Mouse (Mus musculus) kidney, embryonic 16.5 days (tissue): ENCODE data around the gene B3gnt2. TPM values are rescaled to one million over a fixed set of nuclear protein-coding genes. Genes with fewer than 3 reads are reported as not detected.
A peak's percentile ranks its signal among the peaks of the same experiment; 100 is the strongest.

ENCODE experiments used
- ATAC-seq: fragments of 200-750 bp; cut with Nextera tagmentation; 2 replicates; pipeline ENCODE4 v1.8.0; 2017; ENCODE audit warnings: moderate TSS enrichment; ENCODE audit not compliant: low FRiP score, low TSS enrichment
- H3K27ac ChIP-seq: fragments of 300-500 bp; sonication (generic); 2 replicates; pipeline ENCODE4 v1.5.1; 2014; ENCODE audit warnings: low read length
- H3K27me3 ChIP-seq: fragments of 300-500 bp; sonication (generic); 2 replicates; pipeline ENCODE4 v1.6.1; 2014; ENCODE audit warnings: low read length, control low read depth, mixed read lengths; ENCODE audit not compliant: insufficient read depth
- H3K36me3 ChIP-seq: fragments of 300-500 bp; sonication (generic); 2 replicates; pipeline ENCODE4 v1.6.1; 2014; ENCODE audit warnings: low read length, control low read depth, mixed read lengths; ENCODE audit not compliant: insufficient read depth
- H3K4me1 ChIP-seq: fragments of 300-500 bp; sonication (generic); 2 replicates; pipeline ENCODE4 v1.6.1; 2014; ENCODE audit warnings: low read length, control low read depth, mixed read lengths; ENCODE audit not compliant: insufficient read depth
- H3K4me2 ChIP-seq: fragments of 300-500 bp; sonication (generic); replicated peaks from 2 replicates; pipeline ENCODE4 v1.6.1; 2014; ENCODE audit warnings: low read depth, low read length
- H3K4me3 ChIP-seq: fragments of 300-500 bp; sonication (generic); 2 replicates; pipeline ENCODE4 v1.5.1; 2014; ENCODE audit warnings: mild to moderate bottlenecking, low read length
- H3K9ac ChIP-seq: fragments of 300-500 bp; sonication (generic); replicated peaks from 2 replicates; pipeline ENCODE4 v1.6.1; 2014; ENCODE audit warnings: low read length
- H3K9me3 ChIP-seq: fragments of 300-500 bp; sonication (generic); 2 replicates; pipeline ENCODE4 v1.6.1; 2016; ENCODE audit warnings: low read length, control low read depth
- WGBS: fragments of 180-500 bp; shearing (Covaris S2); extraction: QIAGEN DNeasy Blood & Tissue Kit; methylation state at CpG from one replicate; pipeline ENCODE4 v1.1.7; 2014; 5-methylcytosine and 5-hydroxymethylcytosine counted together
- polyA plus RNA-seq: library from polyadenylated mRNA; unstranded; fragments of >200 nt; fragmentation: Nextera tagmentation; extraction: Ambion mirVana; gene quantifications from 2 replicates; pipeline ENCODE4 v1.2.1, GENCODE M21; 2015

The B3gnt2 gene
- polyA plus RNA-seq, 1 experiment from 2014 or later, result 13.2 TPM

DNA sequence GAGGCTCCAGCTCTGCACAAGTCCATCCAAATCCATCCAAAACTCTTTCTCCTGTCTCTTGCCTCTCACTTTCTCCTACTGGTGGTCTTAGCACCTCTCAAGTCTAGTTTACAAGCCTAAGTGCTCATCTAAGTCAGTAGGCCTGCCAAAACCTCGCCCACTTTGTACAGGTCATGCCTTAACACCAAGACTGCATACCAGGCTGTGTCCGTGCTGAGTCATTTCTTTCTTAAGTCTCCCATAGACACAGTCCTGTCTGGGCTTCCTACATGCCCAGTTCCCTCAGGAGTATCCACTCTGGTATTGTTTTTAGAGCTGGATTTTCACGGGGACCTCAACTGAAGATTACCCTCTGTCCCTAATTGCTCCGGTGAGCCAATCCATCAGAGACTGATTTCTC lies 127.9 kb downstream of the B3gnt2 start:
- H3K27ac ChIP-seq, result no peak overlapping the region
- no peaks in the 10 kb centered on the region for H3K4me1 ChIP-seq
- ATAC-seq, result no peak
- no peaks in the 10 kb centered on the region for H3K36me3 ChIP-seq
- H3K4me2 ChIP-seq, result no peak overlapping the region
- no peaks in the 10 kb centered on the region for H3K27me3 ChIP-seq
- no peak overlapping the region for H3K4me3 ChIP-seq
- no peak overlapping the region for H3K9ac ChIP-seq
- H3K9me3 ChIP-seq, result no peaks in the 10 kb centered on the region
- WGBS, result 82% methylated on average over 4 of the region's 4 CpGs

GRCm38 (mm10) chr11:22723096-22723495 lies 137.7 kb downstream of the B3gnt2 start:
- Histone ChIP-seq H3K9me3 (no peaks in the 10 kb centered on the region), H3K36me3 (no peaks in the 10 kb centered on the region), H3K27ac (no peak overlapping the region), H3K4me3 (no peak overlapping the region), H3K4me1 (no peaks in the 10 kb centered on the region), H3K27me3 (no peaks in the 10 kb centered on the region), H3K4me2 (no peak overlapping the region), H3K9ac (no peak overlapping the region)
- 92% methylated on average over 2 of the region's 2 CpGs for WGBS
- no peak for ATAC-seq

- ATAC-seq, result no peak
- no peak overlapping the region for H3K9ac ChIP-seq
- H3K9me3 ChIP-seq, result no peaks in the 10 kb centered on the region
- no peak overlapping the region for H3K27ac ChIP-seq
- no peaks in the 10 kb centered on the region for H3K27me3 ChIP-seq
- H3K4me3 ChIP-seq, result no peak overlapping the region
- no peaks in the 10 kb centered on the region for H3K4me1 ChIP-seq
- 51% methylated on average over 2 of the region's 2 CpGs for WGBS
- H3K36me3 ChIP-seq, result no peaks in the 10 kb centered on the region
- H3K4me2 ChIP-seq, result no peak overlapping the region
Measured at GRCm38 (mm10) chr11:22720096-22720495, 140.7 kb downstream of the B3gnt2 start.

DNA sequence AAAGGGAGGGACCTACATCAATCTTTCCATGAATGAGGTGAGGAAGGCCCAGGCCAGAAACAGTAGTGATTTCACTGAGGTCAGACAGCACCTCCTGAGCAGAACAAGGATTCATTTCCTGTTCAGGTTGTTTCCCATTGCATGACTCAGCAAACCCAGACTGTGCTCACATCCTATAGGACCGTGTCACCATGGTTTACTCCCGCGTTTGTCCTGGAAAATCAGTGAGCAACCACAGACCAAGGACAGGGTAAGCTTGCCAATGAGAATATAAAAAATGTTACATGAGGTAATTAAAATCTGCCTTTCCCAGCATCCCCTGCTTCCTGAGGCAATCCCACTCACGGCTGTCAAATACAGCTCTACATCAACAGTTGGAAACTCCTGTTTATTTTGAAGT lies 141.2 kb downstream of the B3gnt2 start:
- no peaks in the 10 kb centered on the region for H3K9me3 ChIP-seq

GRCm38 (mm10) chr11:22718036-22718435 lies 142.7 kb downstream of the B3gnt2 start:
- Histone ChIP-seq H3K4me1 (no peaks in the 10 kb centered on the region), H3K9me3 (no peaks in the 10 kb centered on the region), H3K27ac (no peak overlapping the region), H3K27me3 (no peaks in the 10 kb centered on the region), H3K9ac (no peak overlapping the region), H3K4me3 (no peak overlapping the region), H3K4me2 (no peak overlapping the region), H3K36me3 (no peaks in the 10 kb centered on the region)
- WGBS, result 91% methylated on average over 7 of the region's 7 CpGs
- no peak for ATAC-seq

More for the DNA sequence above, 141.2 kb downstream of the B3gnt2 start:
- no peak overlapping the region for H3K4me2 ChIP-seq
- 35% methylated on average over 4 of the region's 4 CpGs for WGBS
- no peaks in the 10 kb centered on the region for H3K36me3 ChIP-seq
- H3K4me3 ChIP-seq, result no peak overlapping the region
- no peak overlapping the region for H3K27ac ChIP-seq
- no peak overlapping the region for H3K9ac ChIP-seq
- ATAC-seq, result peak; percentile 75
- H3K4me1 ChIP-seq, result no peaks in the 10 kb centered on the region
- H3K27me3 ChIP-seq, result no peaks in the 10 kb centered on the region

GRCm38 (mm10) chr11:22711327-22711726 lies 149.4 kb downstream of the B3gnt2 start:
- H3K9me3 ChIP-seq, result no peaks in the 10 kb centered on the region
- ATAC-seq, result no peak
- 92% methylated on average over 3 of the region's 3 CpGs for WGBS

DNA sequence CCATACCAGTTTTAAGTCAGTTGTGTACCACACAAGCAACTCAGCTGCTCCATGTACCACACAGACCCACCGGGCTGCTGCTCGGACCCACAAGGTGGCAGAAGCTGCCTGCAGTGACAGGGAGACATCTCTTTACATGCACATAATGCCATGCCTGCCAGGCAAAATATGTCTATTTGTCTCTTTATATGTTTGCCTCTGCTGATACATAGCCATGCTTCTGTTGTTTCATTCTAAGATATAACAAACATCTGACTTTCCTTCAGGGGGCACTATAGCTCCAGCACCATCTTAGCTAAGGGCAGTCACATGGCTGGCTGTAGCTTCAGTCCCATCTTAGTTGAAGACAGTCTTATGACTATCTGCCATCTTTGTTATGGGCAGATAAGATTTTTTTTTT lies 150.2 kb downstream of the B3gnt2 start:
- Histone ChIP-seq H3K36me3 (no peaks in the 10 kb centered on the region), H3K27ac (no peak overlapping the region), H3K9me3 (no peaks in the 10 kb centered on the region), H3K4me3 (no peak overlapping the region), H3K4me2 (no peak overlapping the region), H3K4me1 (no peaks in the 10 kb centered on the region), H3K9ac (no peak overlapping the region), H3K27me3 (no peaks in the 10 kb centered on the region)
- 0 out of 2 replicates have a peak, but pooled peaks have one; percentile 51 for ATAC-seq
- WGBS, result 96% methylated on average over 2 of the region's 2 CpGs

More at GRCm38 (mm10) chr11:22711327-22711726, 149.4 kb downstream of the B3gnt2 start:
- no peak overlapping the region for H3K4me3 ChIP-seq
- H3K4me2 ChIP-seq, result no peak overlapping the region
- no peaks in the 10 kb centered on the region for H3K4me1 ChIP-seq
- H3K27ac ChIP-seq, result no peak overlapping the region
- no peaks in the 10 kb centered on the region for H3K27me3 ChIP-seq
- H3K36me3 ChIP-seq, result no peaks in the 10 kb centered on the region
- no peak overlapping the region for H3K9ac ChIP-seq

Other genes with a start within 250 kb of the B3gnt2 start
- 3.7 and 3.8 TPM in 2 replicates for gene Zrsr1, start 111.0 kb upstream of the B3gnt2 start, polyA plus RNA-seq
- 24.4 and 24.7 TPM in 2 replicates for gene Gm28048, start 121.1 kb upstream of the B3gnt2 start, polyA plus RNA-seq
- 371 and 385 TPM in 2 replicates for gene Commd1, start 121.4 kb upstream of the B3gnt2 start, polyA plus RNA-seq
- gene Cct4, start 129.6 kb upstream of the B3gnt2 start, polyA plus RNA-seq, result 300 and 303 TPM in 2 replicates
- 3.2 and 3.4 TPM in 2 replicates for gene Fam161a, start 146.6 kb upstream of the B3gnt2 start, polyA plus RNA-seq